Mouse (Mus musculus): ENCODE results near the gene Amotl2.

GRCm38 (mm10) chr9:102732326-102732865, 15.9 kb downstream of the Amotl2 start:
- TF ChIP-seq E2F4 (IDR thresholded peaks at IDR 0.05; ENCODE audit: insufficient read depth) (no peak), POLR2A (IDR thresholded peaks at IDR 0.05; ENCODE audit: insufficient read length, low read depth) (no peak), MYOG (IDR thresholded peaks at IDR 0.05; ENCODE audit: control insufficient read depth in 1 of 3, insufficient read depth in 1 of 3, insufficient read length in 2 of 3, low read depth in 2 of 3) (no peak), MYOD1 (IDR thresholded peaks at IDR 0.05; ENCODE audit: control insufficient read depth in 1 of 3, insufficient read length in 2 of 3, low read depth in 2 of 3) (no peak), MAX (IDR thresholded peaks at IDR 0.05; ENCODE audit: low read depth) (no peak), SRF (IDR thresholded peaks at IDR 0.05; ENCODE audit: control insufficient read depth, insufficient read length, low read depth) (no peak), CEBPB (IDR thresholded peaks at IDR 0.05; ENCODE audit: insufficient read depth, poor library complexity, severe bottlenecking) (no peak), TCF12 (IDR thresholded peaks at IDR 0.05; ENCODE audit: insufficient read depth, poor library complexity, severe bottlenecking) (no peak), USF1 (IDR thresholded peaks at IDR 0.05; ENCODE audit: low read depth) (no peak), POLR2AphosphoS2 (IDR thresholded peaks at IDR 0.05; ENCODE audit: insufficient read length, low read depth) (peak; percentile 18), REST (IDR thresholded peaks at IDR 0.05; ENCODE audit: insufficient read depth, insufficient read length) (no peak), TCF3 (IDR thresholded peaks at IDR 0.05; ENCODE audit: insufficient read length, low read depth) (no peak)

All from myocyte (in vitro differentiated cells).